1 mouse cellular context compared by ENCODE assay signal in genomic region chr14:34416946-34417345, GRCm38 (mm10). TPM values are rescaled to one million over a fixed set of nuclear protein-coding genes. Genes with fewer than 3 reads are reported as not detected.
"Had no signal": no experiment of that assay in that cellular context is flagged by ENCODE, and none has a peak within 500 bp of the region (broad histone marks: within the 10 kb centered on the region; RNA-seq: fewer than 3 reads in every experiment).

No protein-coding gene starts in this region.

RNA-seq across cellular contexts. Expression of gene Sncg, which starts 42.4 kb away (rescaled TPM):
- polyA plus RNA-seq: inflammation-experienced regulatory T-cells, adult 6 months had no signal
